Mouse (Mus musculus) spleen, adult 12 weeks (tissue): Measurements from ENCODE around the gene Smyd3.

Source experiments
- DNase-seq: peaks from one replicate; pipeline ENCODE4 v3.0.0; 2022; ENCODE audit warnings: low spot score

Smyd3 gene

DNA sequence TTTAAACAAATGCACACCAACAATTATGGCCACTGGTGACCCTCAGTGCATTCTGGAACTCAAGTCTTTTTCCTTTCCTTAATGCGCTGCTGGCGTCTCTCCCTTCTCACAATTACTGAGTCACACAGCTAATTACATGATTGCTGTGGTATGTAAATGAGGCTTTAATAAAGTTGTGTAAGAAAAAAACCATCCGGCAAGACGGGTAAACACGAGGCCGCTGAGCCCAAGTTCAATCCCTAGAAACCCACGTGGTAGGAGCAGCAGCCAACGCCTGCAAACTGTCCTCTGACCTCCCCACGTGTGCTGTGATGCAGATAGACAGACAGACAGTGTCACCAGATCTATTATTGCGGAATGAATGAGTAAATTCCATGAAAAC lies 58.9 kb downstream of the Smyd3 start:
- DNase-seq = no peak

DNA sequence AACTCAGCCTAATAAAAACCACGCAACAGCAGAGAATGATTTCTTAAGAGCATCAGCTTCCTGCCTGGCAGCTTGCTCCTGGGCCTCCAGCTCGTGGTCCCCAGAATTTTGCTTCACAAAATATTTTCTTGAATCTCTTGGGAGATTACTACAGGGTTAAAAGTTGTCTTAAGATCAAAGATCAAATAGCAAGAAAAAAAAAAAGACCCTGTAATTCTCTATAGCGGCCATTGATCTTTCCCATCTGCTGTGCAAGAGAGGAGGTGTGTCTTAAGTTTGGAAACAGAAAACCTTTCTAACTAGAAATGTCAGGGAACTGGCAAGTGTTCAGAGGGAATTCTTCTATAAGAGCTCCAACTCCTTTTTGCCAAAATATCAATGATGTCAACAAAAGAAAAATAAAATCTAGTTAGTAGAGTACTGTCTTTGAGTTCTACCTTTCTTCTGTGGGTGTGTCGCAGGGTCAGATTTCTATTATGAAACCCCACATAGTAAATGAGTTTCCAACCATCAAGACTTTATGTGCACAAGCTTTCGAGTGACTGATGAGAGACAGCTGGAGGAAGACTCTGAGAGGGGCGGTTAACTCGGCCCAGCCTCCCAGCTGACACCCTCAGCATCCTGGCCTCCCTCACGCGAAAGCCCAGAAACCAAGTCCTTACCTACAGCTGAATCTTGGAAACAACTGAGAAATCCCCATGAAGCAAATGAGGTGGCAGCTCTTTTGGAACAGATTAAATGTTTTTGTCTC lies 59.4 kb downstream of the Smyd3 start:
- no peak for DNase-seq

DNA sequence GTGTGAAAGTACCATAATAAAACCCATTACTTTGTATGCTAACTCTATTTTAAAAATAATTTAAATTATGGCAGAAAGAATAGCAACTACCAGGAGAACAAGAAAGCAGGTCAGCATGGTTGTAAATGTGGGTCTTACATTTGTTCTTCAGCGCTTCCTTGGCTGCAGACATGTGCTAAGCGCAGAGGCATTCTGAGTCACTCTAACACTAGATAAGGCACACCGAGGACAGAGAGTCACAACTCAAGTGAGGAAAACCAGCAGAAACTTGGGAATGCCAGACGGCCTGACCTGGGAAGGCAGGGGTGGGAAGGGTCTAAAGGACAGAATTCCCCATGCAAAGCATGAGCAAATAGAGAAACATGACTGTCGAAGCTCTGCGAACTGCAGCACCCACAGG lies 63.2 kb downstream of the Smyd3 start:
- no peak for DNase-seq

DNA sequence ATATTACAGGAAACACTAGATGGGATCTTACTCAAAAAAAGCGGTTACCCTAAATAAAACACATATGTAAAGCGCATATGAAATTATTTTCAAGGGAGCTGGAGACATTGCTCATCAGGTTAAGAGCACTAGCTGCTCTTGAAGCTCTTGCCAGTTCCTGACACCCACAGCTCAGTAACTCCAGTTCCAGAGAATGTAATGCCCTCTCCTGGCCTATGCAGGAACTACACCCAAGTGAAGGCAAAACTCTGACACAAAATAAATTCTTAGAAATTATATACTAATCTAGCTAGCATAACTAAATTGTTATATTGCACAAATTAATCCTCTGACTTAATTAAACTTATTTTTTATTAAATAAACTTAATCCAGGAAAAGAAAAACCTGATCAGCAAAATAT lies 66.6 kb downstream of the Smyd3 start:
- DNase-seq = no peak

DNA sequence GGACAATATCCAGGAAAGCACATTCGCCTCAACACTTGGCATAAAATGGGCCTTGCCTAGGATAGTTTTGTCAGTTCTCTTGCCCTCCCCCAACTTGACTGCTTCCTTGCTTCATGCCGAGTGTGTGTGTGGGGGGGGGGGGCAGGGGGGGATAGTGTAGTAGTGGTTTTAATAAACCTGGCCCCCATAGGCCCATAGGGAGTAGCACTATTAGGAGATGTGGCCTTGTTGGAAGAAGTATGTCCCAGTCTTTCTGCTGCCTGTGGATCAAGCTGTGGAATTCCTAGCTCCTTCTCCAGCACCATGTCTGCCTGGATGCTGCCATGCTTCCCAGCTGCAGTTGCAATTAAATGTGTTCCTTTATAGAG lies 71.0 kb downstream of the Smyd3 start:
- no peak for DNase-seq

DNA sequence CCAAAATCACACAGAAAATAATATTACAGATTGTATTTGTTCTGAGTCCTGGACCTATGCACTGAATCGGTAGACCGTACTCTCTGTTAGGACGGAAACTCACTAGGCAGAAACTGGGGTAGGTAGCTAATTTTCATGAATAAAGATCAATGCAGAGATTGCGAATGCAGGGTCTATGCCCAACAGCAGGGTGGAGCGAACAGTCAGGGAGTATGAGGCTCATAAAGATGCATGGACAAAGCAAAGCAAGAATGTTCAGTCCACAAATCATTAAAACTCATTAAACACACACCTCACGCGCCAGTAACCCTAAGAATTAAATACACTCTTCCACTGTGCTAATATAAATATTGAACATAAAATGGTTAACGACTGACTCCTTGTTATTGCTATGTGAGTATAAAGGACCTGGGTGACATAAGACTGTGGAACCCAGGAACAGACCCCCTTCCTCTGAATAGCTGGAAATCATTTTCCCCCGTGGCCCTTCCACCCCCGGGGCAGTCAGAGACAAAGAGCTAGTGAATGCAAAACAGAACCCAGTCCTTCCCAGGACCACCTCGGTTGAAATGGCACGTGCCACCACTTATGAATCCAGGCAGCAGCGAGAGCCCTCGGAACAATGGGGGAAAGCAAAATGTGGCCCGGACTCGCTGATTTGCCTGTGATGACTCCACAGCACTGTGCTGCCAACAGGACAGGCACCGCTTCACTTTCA lies 71.6 kb downstream of the Smyd3 start:
- no peak for DNase-seq

DNA sequence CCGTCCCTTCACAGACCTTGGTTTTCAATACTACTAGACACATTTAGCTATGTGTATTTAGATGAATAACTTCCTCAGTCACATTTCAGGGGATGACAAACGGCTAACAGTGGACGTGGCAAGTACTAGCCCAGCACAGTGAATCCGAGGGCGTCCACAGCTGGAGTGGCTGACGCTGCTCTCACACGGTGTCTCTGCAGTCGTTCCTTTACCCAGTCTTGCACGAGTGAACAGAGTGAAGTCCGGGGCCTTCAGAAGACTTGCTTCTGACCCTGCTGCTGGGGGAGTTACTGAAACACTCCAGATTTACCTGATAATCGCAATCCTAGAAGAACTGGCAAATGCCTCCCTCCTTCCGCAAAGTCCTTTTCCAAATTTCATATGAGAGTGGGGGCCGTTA lies 74.0 kb downstream of the Smyd3 start:
- DNase-seq = no peak

DNA sequence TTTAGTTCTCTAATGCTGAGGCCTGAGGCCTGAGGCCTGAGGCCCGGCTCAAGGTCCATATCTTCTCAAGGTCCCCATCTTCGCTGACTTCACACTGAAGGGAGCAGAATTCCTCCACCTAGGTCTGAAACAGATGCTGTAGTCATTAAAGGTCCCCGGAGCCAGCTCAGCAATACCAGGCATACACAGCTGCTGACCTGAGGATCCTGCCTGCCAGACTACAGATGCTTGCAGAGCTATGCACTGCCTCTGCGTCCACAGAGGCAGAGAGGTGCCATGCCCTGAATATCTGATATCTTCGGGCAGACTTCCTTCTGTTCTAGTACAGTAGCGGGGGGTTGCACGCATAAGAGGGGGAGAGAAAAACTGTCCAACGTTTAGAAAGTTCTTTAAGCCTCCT lies 74.4 kb downstream of the Smyd3 start:
- no peak for DNase-seq

DNA sequence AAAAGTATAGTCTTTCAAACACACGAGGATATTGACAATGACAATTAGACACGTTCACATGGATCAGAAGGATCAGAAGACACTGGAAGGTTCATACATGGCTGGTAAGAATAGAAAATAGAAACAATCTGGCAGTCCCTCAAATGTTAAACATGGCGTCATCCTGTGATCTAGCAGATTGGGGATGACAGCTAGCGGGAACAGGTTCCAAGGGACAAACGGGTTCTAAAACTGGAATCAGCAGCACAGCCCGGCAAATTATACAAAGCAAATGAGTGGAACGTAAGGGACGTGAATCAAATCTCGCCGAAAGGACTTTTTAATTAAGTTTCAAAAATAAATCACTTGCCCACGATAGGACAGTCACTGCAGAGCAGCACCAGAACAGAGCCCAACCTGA lies 81.2 kb downstream of the Smyd3 start:
- DNase-seq = no peak

DNA sequence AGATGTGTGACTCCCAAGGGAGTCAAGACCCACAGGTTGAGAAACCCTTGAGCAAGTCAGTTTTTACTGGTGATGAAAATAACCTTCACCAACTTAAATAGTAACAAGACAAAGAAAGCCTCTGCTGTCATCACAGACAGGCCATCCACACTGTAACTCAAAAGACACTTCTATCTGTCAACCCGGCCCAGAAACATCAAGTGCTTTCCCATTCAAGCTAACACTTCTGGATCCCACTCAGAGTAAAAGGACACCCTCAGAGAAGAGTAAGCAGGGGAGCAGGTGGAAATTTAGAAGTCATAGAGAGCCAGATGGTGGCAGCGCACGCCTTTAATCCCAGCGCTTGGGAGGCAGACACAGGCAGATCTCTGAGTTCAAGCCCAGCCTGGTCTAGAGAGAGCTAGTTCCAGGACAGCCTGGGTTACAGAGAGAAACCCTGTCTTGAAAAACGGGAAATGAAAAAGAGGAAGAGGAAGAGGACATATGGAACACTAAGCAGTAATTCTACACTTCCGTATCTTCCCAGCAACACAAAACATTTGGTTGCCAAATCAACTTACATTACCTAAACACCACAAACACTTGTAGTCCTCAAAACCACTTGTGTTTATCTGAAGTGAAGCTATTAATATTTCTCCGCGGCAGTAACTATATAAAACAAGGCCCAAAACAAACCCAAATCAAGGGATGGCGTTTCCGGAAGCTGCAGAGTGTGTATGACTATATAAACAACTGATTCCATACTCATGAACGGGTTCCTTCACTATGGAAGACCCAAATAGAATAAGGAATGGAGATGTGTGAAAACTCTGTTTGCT lies 83.2 kb downstream of the Smyd3 start:
- DNase-seq = no peak

DNA sequence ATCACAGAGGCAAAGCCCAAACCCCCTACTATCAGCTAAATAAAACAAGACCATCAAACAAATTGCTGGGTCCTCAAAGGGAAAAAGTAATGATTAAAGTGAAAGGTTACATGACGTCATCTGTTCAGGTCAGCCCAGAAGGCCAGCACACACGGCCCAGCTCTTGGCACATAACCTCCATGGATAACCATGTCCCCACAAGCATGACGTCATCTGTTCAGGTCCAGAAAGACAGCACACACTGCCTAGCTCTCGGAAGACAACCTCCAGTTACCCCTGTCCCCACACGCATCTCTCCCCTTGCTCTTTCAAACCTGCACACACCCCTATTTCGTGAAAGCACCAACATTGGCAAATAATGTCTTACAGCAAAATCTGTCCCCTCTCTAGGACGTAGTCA lies 84.0 kb downstream of the Smyd3 start:
- no peak for DNase-seq

DNA sequence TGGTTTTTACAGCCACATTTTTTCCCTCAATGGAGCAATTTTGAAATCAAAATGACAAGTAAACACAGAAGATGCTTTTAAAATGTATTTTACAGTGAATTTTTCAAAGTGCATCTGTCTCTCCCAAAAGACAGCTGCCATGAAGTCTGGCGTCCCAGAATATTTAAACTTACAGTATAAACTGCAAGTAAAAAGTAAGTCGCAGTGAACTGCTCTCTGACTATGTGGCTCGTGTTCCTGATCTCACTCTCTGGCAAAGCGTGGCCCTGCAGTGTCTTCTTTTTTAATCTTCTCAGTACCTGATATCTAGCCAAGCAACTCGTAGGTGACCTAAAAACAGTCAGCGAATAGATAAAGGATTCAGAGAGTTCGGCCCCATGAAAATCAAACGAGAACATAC lies 84.5 kb downstream of the Smyd3 start:
- no peak for DNase-seq

DNA sequence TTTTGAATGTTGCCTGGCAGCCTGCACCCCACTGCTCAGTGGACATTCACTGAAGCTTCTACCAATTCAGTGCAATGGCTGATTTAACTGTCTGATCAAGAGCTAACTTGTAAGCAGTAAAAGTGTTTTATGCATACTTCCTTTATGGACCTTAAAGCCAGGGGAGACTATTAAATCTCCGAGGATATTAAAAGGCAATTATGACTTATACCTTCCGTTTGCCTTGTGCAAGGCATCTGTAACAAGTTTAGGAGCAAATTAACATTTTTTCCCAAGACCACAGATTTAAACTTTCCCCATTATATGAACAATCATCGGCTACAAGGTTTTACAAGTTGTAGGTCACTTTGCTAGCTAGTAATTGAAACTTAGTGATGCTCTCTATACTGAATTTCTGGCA lies 87.8 kb downstream of the Smyd3 start:
- no peak for DNase-seq

DNA sequence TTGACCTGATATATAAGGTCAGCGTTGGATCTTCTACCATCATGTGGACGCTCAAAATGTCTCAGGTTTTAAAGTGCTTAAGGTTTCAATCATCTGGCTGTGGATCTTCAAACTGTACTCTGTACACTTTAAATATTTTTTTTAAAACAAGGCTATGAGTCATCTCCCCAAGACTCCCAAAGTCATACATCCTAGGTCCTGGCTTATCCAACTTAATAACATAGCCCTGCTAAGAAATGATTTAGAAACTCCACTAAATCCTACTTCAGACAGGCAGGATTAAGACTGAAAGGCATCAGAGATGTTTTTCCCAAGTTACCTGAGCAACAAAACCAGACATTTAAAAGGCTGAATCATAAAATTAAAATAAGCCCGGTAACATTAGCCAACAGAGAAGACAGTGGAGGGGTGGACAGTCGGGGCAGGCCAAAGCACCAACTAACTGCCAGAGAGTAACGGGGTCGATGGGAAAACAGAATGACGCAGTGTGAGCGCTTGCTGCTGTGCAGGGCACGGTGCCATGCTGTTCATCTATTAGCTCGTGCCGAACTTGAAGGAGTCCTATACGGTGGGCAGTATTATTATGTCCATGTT lies 92.9 kb downstream of the Smyd3 start:
- DNase-seq = no peak

DNA sequence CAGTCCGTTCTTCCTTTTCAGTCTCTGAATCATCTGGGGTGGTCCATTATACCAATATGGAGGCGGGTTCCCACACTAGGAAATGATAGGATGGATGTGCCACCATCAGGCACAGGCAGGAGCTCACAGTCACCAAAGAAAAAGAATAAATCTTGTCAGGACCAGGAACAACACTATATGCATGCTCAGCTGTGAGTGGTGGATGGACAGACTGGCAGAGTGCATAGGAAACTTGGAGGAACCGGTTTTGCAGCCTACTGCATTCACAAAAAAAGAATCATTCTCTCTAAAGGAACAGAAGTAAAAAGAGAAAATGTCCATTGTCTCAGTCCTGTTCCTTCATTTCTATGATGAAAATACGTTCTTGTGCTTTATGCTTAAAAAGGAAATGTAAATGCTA lies 98.8 kb downstream of the Smyd3 start:
- DNase-seq = no peak

DNA sequence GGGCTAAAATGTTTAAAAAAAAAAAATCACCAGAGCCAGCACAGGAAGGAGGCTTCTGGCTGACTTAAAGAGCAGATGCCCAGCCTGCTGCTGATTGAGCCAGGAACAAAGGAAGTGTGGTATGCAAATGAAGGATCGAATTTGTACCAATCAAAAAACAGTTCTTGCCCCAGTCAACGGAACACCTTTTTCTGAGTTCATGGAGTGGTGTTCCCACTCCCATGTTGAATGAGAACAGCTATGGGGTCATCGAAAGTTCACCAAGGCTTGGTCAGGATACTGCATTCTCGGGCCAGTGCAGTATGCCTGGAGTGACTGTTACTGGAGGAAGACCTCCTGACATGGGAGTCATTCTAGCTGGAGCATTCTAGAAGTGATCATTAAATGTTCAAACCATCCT lies 109.8 kb downstream of the Smyd3 start:
- no peak for DNase-seq

DNA sequence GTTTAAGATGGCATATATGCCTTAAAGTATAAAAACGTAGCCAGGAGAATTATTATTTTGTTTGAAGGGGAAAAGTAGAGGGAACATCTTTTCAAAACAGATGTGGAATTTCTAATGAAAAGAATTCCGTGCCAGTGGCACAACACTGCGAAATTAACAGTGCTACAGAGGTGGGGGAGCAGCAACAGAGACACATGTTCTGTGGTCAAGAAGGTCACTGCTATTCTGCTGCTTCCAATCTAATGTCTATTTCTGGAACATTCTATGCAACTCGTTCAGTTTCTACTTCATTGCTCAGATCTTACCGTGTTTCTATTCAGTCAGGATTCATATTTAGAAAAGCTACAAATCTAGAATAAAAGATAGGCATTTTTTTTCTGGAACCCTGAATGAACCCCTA lies 117.0 kb downstream of the Smyd3 start:
- DNase-seq = no peak

DNA sequence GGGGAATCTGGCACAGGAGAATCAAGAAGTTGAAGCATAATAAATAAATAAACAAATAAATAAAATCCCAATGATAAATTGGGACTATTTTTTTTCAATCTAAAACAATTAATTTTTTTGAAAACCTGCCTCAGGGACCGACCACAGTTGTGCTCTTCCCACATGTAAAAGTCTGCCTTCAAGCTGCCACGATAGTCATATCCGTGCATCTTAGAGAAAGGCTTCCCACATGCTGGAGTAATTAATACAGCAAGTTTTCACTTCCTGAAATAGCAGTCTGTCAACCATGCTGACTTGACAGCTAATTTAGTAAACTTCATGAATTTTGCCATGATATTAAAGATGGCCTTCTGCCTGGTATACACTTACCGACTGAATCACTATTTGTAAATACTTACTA lies 119.2 kb downstream of the Smyd3 start:
- DNase-seq = no peak

DNA sequence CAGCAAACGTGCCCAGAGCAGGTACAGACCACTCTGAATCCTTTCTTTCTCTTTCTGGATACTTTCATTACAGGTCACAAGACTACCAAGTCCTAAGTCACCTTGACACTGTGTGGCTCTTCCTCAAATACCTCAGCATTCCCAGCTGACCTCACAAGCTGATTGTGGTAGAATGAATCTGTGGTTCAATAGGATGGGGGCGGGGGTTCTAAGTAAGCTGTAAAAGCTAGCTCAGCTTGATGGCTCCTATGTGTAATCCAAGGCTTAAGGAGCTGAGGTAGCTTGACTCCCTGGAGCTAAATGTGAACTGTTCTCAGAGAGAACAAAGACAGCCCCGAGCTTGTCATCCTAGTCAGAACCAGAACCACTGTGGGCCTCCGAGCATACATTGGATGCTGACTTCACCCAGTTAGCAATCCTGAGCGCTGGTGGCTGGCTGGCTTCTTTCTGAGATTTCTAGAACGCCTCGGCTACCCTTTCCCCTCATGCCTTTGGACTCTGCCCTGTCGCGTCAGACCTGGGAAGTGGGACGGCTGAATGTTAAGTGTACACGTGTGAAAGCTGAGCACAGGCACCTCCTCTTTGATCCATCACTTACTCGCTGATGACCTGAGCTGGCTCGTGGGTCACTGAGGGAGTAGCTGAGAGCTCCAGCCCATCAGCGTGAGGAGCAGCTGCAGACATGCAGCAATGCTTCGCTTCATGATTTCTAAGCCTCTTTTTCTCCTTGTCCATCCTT lies 131.4 kb downstream of the Smyd3 start:
- DNase-seq = no peak

DNA sequence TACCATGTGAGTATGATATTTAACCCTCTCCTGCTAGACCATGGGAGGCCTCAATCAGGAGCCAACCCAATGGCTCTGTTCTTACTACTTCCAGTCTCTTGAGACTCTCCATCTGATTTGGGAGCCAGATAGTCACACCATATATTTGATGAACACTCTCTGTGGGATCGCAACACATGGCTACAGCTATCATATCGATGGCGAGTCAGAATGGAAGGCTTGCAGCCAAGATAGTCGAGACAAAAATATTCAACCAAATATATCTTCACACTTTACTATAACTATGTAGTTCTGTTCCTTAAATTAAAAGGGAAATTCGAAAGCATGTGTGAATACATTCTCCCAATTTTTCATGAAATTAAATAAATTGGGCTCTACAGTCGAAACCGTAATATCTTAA lies 132.2 kb downstream of the Smyd3 start:
- DNase-seq = no peak

DNA sequence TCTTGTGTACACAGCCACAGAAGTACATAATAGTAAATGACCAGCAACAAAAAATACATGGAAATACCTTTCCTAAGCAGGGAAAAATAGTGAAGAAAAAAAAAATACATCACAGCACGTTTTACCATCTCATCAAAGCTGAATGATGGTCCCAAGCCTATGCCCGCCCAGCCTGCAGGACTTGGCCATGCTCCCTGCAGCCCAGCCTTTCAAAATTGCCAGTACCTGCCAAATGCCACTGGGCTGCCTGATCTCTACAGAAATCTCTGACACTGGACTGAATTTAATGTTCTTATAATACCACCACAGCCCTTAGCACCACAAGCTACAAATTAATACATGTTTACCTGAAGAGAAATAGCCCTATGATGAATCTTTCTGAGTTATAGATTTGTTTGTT lies 133.5 kb downstream of the Smyd3 start:
- DNase-seq = no peak

DNA sequence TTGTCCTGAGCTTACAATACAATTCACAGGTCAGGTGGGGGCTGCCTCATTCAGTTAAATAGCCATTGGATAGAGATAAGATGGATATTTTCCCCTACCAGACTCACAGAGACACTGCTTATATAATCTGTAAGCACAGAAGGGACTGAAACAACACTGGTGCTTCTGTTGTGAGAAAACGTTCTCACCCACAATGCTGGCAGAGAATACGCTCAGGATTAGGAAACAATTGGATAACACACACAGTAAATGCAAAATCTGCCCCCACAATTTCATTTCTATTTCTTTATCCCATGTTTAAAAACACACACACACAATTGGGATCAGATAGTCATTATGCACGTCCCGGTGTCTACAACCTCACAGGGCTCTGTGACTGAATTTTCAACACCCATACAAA lies 139.7 kb downstream of the Smyd3 start:
- no peak for DNase-seq
